Mouse (Mus musculus) forebrain, embryonic 16.5 days (tissue): ENCODE data around the gene Zdhhc11. TPM values are rescaled to one million over a fixed set of nuclear protein-coding genes. Genes with fewer than 3 reads are reported as not detected.

Experiments used
- ATAC-seq: fragments of 200-750 bp; cut with Nextera tagmentation; 2 replicates; pipeline ENCODE4 v1.8.0; 2017; ENCODE audit warnings: mild to moderate bottlenecking, moderate library complexity
- H3K27ac ChIP-seq: fragments of 300-500 bp; sonication (generic); 2 replicates; pipeline ENCODE4 v1.5.1; 2014; ENCODE audit warnings: low read length, control low read depth
- H3K27me3 ChIP-seq: fragments of 300-500 bp; sonication (generic); replicated peaks from 2 replicates; pipeline ENCODE4 v1.6.1; 2014; ENCODE audit warnings: low read length; ENCODE audit not compliant: control insufficient read depth, insufficient read depth
- H3K36me3 ChIP-seq: fragments of 300-500 bp; sonication (generic); 2 replicates; pipeline ENCODE4 v1.6.1; 2014; ENCODE audit not compliant: control insufficient read depth, insufficient read depth
- H3K4me1 ChIP-seq: fragments of 300-500 bp; sonication (generic); replicated peaks from 2 replicates; pipeline ENCODE4 v1.6.1; 2014; ENCODE audit warnings: low read length; ENCODE audit not compliant: control insufficient read depth, insufficient read depth
- H3K4me2 ChIP-seq: fragments of 300-500 bp; sonication (generic); 2 replicates; pipeline ENCODE4 v1.6.1; 2014; ENCODE audit warnings: mild to moderate bottlenecking, low read length, control low read depth
- H3K4me3 ChIP-seq: fragments of 300-500 bp; sonication (generic); replicated peaks from 2 replicates; pipeline ENCODE4 v1.5.1; 2014; ENCODE audit warnings: mild to moderate bottlenecking, low read length, control low read depth
- H3K9ac ChIP-seq: fragments of 300-500 bp; sonication (generic); replicated peaks from 2 replicates; pipeline ENCODE4 v1.6.1; 2014; ENCODE audit warnings: low read depth, low read length, control low read depth
- H3K9me3 ChIP-seq: fragments of 300-500 bp; sonication (generic); 2 replicates; pipeline ENCODE4 v1.6.1; 2016; ENCODE audit warnings: low read length; ENCODE audit not compliant: control insufficient read depth
- WGBS: fragments of 180-500 bp; shearing (Covaris S2); extraction: QIAGEN DNeasy Blood & Tissue Kit; methylation state at CpG from one replicate; pipeline ENCODE4 v1.1.7; 2014; 5-methylcytosine and 5-hydroxymethylcytosine counted together
- polyA plus RNA-seq: library from polyadenylated mRNA; unstranded; fragments of >200 nt; fragmentation: Nextera tagmentation; extraction: Ambion mirVana; gene quantifications from 2 replicates; pipeline ENCODE4 v1.2.1, GENCODE M21; 2015

Gene Zdhhc11
- polyA plus RNA-seq, result not detected in 2 replicates

DNA sequence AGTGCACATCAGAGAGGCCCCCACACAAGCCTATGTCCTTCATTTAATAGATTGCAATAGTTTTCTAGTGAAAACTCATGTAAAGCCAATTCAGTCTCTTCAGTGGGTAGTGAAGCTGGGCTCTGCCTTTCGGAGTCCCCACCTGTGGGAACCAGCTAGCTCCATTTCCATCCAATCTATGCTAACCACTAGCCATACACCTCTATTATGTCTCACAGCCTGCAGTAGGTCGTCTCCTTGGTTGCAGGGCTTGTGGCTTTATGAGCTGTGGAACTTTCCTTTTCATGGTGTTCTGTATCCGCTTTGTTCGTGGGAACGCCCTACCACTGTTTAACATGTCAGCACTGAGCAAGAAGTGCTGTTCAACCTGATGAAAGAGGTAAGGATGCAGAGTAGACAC lies at the start of gene Zdhhc11:
Gene Zdhhc11, plus strand, starts transcription at position 301 of the 400 bp plus-strand sequence.
- no peaks in the 10 kb centered on the region for H3K9me3 ChIP-seq
- no peaks in the 10 kb centered on the region for H3K27me3 ChIP-seq
- no peaks in the 10 kb centered on the region for H3K4me1 ChIP-seq
- peaks cover 18% of the 10 kb centered on the region for H3K36me3 ChIP-seq
- ATAC-seq, result no peak
- no peak within 1 kb of the TSS for H3K27ac ChIP-seq
- H3K4me3 ChIP-seq, result no peak within 1 kb of the TSS
- H3K4me2 ChIP-seq, result no peak within 1 kb of the TSS
- WGBS, result 87% methylated on average over 5 of the region's 5 CpGs
- no peak within 1 kb of the TSS for H3K9ac ChIP-seq

GRCm38 (mm10) chr13:73932201-73932600 lies 31.4 kb upstream of the Zdhhc11 start:
- Histone ChIP-seq H3K4me3 (no peak overlapping the region), H3K4me1 (peaks cover 6% of the 10 kb centered on the region), H3K27me3 (no peaks in the 10 kb centered on the region), H3K27ac (no peak overlapping the region), H3K4me2 (no peak overlapping the region), H3K9me3 (no peaks in the 10 kb centered on the region), H3K36me3 (peaks cover 5% of the 10 kb centered on the region; the same call in 1 of the 2 replicates), H3K9ac (no peak overlapping the region)
- 90% methylated on average over 10 of the region's 10 CpGs for WGBS
- ATAC-seq, result no peak

DNA sequence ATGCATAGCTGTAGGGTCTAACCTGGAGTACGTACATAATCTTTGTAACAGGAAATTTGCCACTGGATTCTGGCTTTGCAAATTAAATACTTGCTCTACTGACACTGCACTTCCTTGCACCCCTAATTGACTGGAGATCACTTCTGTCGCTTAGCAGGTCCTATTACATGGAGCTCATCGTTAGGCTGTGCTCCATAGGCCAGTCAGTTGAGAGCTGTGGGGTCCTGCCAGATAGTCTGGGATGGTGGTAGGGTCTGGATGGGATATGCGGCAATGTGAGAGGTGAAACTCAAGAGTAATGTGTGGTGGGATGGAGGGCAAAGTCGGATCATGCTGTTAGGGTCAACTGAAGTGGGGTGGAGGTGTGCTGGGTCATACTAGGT lies 26.7 kb upstream of the Zdhhc11 start:
- Histone ChIP-seq H3K27me3 (no peaks in the 10 kb centered on the region), H3K36me3 (peaks cover 12% of the 10 kb centered on the region), H3K9me3 (no peaks in the 10 kb centered on the region), H3K4me2 (peak overlapping the region; percentile 69), H3K9ac (peak overlapping the region; percentile 83), H3K4me1 (peaks cover 14% of the 10 kb centered on the region), H3K4me3 (peak overlapping the region; percentile 81), H3K27ac (no peak overlapping the region)
- ATAC-seq, result no peak; the same call in 1 of the 2 replicates
- WGBS, result 13% methylated on average over 5 of the region's 5 CpGs

DNA sequence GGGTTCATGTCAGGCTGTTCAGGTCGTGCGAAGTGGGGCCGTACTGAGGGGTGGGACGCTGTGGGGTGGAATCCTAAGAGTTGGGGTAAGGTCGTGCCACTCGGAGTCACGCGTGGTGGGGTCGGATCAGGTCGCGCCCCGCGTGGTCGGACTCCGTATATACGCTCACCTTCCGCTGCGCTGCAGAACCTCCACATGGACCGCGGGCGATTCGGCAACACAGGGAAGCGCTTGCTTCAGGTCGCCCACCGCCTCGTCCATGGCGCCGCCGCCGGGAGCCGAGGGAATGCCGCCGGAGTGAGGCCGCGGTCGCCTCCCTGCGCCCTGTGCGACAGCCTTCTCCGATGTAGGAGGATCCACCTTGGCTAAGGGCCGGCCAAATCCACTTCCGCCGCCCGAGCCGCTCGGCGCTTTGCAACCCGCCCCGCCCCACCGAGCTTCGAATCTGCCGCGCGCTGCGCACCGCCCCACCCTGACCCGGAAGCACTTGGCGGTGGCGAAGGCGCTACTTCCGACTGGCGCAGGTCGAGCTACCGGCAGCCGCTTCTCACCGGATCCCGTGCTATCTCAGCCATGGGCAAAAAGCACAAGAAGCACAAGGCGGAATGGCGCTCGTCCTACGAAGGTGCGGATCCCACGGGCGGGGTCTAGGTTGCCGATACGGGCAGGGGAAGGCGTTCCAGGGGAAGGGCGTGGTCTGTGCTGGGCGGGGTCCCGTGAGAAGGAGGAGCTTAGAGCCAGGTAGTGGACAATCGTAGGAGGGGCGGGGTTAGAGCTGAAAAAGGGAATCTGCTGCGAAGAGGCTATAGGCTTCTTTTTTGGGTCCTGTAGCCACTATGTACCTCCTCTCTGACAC lies 26.1 kb upstream of the Zdhhc11 start, which contains the start of the genes Trip13 and Brd9:
Gene Trip13, minus strand, starts transcription at position 464 of the 856 bp plus-strand sequence.
Gene Brd9, plus strand, starts transcription at position 491 of the 856 bp plus-strand sequence.
- Histone ChIP-seq H3K4me1 (peaks cover 14% of the 10 kb centered on the region), H3K9me3 (no peaks in the 10 kb centered on the region), H3K27ac (peak within 1 kb of the TSS; percentile 85), H3K36me3 (peaks cover 18% of the 10 kb centered on the region), H3K4me3 (peak within 1 kb of the TSS; percentile 81), H3K4me2 (peak within 1 kb of the TSS; percentile 69), H3K27me3 (no peaks in the 10 kb centered on the region), H3K9ac (peak within 1 kb of the TSS; percentile 83)
- WGBS, result under 1% methylated on average over 73 of the region's 82 CpGs
- peak; percentile 98 for ATAC-seq

- Histone ChIP-seq H3K4me3 (peak overlapping the region; percentile 81), H3K27ac (peak overlapping the region; percentile 85; the same call in 1 of the 2 replicates), H3K27me3 (no peaks in the 10 kb centered on the region), H3K4me2 (peak overlapping the region; percentile 69), H3K9ac (peak overlapping the region; percentile 83), H3K4me1 (peaks cover 14% of the 10 kb centered on the region), H3K36me3 (peaks cover 24% of the 10 kb centered on the region), H3K9me3 (no peaks in the 10 kb centered on the region)
- 39% methylated on average over 13 of the region's 13 CpGs for WGBS
- peak; percentile 36 for ATAC-seq
These were observed 25.5 kb upstream of the Zdhhc11 start for GRCm38 (mm10) chr13:73938177-73938560.

GRCm38 (mm10) chr13:73939101-73939500 lies 24.6 kb upstream of the Zdhhc11 start:
- Histone ChIP-seq H3K9ac (no peak overlapping the region), H3K4me3 (no peak overlapping the region), H3K36me3 (peaks cover 28% of the 10 kb centered on the region), H3K4me2 (no peak overlapping the region), H3K9me3 (no peaks in the 10 kb centered on the region), H3K27me3 (no peaks in the 10 kb centered on the region), H3K27ac (no peak overlapping the region), H3K4me1 (peaks cover 14% of the 10 kb centered on the region)
- no peak for ATAC-seq
- WGBS, result 95% methylated on average over 5 of the region's 5 CpGs

- Histone ChIP-seq H3K27ac (no peak overlapping the region), H3K9me3 (no peaks in the 10 kb centered on the region), H3K36me3 (peaks cover 57% of the 10 kb centered on the region), H3K27me3 (no peaks in the 10 kb centered on the region), H3K4me2 (no peak overlapping the region), H3K4me3 (no peak overlapping the region), H3K4me1 (no peaks in the 10 kb centered on the region), H3K9ac (no peak overlapping the region)
- ATAC-seq, result no peak
- 96% methylated on average over 9 of the region's 9 CpGs for WGBS
These were observed 19.0 kb upstream of the Zdhhc11 start for GRCm38 (mm10) chr13:73944606-73945005.

- H3K4me2 ChIP-seq, result no peak overlapping the region
- no peak overlapping the region for H3K4me3 ChIP-seq
- H3K4me1 ChIP-seq, result no peaks in the 10 kb centered on the region
- H3K9me3 ChIP-seq, result no peaks in the 10 kb centered on the region
- H3K27ac ChIP-seq, result no peak overlapping the region
- 96% methylated on average over 1 of the region's 1 CpGs for WGBS
- H3K9ac ChIP-seq, result no peak overlapping the region
- no peaks in the 10 kb centered on the region for H3K27me3 ChIP-seq
- peaks cover 53% of the 10 kb centered on the region for H3K36me3 ChIP-seq
- no peak for ATAC-seq
These were observed 10.0 kb upstream of the Zdhhc11 start for GRCm38 (mm10) chr13:73953551-73954130.

DNA sequence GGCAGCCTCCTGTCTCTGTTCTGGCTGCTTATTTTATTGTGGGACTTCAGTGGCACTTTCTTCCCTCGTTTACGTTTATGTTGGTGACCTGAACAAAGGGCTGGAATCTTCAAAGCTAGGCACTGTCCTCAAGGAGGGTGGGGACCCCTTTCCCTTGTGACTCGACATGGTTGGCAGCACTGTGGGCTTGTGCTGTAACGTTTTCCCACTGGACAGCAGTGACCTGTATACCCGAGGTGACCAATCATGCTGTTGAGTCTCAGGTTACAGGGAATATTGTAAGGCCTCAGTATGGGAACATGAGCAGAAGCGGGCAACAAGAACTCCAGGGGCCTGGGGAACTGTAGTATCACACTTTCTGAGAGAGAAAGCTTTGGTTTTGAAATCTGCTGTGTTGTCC lies 9.0 kb upstream of the Zdhhc11 start:
- peaks cover 53% of the 10 kb centered on the region for H3K36me3 ChIP-seq
- H3K4me2 ChIP-seq, result no peak overlapping the region
- no peak overlapping the region for H3K4me3 ChIP-seq
- H3K9ac ChIP-seq, result no peak overlapping the region
- WGBS, result 74% methylated on average over 6 of the region's 6 CpGs
- H3K4me1 ChIP-seq, result no peaks in the 10 kb centered on the region
- H3K27me3 ChIP-seq, result no peaks in the 10 kb centered on the region
- no peaks in the 10 kb centered on the region for H3K9me3 ChIP-seq
- no peak overlapping the region for H3K27ac ChIP-seq
- ATAC-seq, result no peak
